Mouse (Mus musculus) urinary bladder, postnatal 25 days (tissue): ENCODE measurements around the gene Ankrd35.
A peak's percentile ranks its signal among the peaks of the same experiment; 100 is the strongest.
"Not testable (repeated sequence)": the region's sequence is repeated elsewhere in the genome, so short reads cannot be mapped to it uniquely, and the experiment has no call there.

Experiments used
- DNase-seq: peaks from one replicate; pipeline ENCODE4 v3.0.0; 2022; ENCODE audit warnings: low spot score

The Ankrd35 gene

DNA sequence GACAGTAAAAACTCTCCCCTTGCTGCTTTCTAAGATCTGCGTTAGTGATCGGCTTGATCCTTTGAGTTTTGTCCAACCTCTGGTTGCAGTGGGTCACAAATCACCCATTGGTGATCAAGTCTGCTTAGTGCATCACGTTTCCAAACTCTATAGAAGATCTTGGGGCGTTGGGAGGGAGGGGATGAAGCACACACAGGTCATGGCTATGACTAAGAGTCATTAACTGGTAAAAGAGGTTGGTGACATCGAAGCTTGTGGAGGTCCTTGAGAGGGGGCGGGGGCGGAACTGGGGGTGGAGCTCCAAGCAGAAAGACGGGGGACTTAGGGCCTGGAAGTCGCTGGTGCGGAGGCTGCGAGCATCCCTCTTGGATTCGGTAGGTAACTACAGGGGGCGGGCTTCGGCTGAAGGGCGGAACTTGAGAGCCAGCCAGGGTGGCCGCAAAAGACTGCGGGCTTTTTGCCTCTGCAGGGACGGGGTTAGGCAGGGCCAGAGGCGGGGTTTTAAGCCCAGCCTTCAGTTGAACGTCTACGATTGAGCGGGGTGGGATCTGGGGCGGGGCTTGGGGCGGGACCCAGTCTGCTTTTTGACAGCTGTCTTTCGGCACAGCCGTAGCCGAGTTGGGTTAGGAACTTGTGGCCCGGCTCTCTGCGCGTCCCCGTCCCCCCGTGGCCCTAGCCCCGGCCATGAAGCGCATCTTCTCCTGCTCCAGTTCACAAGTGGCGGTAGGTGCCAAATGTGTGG lies at the start of gene Ankrd35:
Gene Ankrd35, plus strand, starts transcription at position 405 of the 742 bp plus-strand sequence.
- DNase-seq, result peak; percentile 68

DNA sequence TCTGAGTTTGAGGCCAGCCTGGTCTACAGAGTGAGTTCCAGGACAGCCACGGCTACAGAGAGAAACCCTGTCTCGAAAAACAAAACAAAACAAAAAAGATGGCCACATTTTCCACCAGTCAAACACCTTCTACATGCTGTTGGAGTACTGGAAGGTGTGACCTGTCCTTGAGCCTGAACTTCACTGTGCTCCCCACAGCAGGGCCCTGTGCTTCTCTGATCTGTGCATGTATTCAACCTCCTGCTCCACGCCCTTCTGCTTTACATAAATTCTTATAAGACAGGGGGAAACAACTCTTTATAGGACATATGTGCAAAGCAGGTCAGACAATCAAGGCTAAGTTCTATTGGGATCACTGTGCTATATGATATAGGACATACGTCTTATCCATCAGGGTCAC lies 46.7 kb upstream of the Ankrd35 start:
- DNase-seq, result no peak

GRCm38 (mm10) chr3:96629729-96630600 lies 40.0 kb upstream of the Ankrd35 start, which contains the start of gene Rbm8a:
Gene Rbm8a, plus strand, starts transcription at chr3:96629933.
- peak; percentile 93 for DNase-seq

GRCm38 (mm10) chr3:96632058-96632457 lies 37.9 kb upstream of the Ankrd35 start:
- DNase-seq, result no peak

DNA sequence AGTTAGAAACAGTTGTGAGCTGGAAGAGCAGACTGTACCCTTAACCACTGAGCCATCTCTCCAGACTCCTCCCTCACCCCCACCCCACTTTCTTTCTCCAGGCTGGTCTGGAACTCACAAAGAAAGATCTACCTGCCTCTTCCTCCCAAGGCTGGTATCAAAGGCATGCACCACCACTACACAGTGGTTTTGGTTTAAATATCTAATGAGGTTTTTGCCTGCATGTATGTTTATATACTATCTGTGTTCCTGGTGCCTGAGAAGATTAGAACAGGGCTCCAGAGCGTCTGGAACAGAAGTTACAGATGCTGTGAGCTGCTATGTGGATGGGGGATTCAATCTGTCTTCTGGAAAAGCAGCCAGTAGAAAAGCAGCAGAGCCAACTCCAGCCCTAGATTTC lies 35.9 kb upstream of the Ankrd35 start:
- no peak for DNase-seq

DNA sequence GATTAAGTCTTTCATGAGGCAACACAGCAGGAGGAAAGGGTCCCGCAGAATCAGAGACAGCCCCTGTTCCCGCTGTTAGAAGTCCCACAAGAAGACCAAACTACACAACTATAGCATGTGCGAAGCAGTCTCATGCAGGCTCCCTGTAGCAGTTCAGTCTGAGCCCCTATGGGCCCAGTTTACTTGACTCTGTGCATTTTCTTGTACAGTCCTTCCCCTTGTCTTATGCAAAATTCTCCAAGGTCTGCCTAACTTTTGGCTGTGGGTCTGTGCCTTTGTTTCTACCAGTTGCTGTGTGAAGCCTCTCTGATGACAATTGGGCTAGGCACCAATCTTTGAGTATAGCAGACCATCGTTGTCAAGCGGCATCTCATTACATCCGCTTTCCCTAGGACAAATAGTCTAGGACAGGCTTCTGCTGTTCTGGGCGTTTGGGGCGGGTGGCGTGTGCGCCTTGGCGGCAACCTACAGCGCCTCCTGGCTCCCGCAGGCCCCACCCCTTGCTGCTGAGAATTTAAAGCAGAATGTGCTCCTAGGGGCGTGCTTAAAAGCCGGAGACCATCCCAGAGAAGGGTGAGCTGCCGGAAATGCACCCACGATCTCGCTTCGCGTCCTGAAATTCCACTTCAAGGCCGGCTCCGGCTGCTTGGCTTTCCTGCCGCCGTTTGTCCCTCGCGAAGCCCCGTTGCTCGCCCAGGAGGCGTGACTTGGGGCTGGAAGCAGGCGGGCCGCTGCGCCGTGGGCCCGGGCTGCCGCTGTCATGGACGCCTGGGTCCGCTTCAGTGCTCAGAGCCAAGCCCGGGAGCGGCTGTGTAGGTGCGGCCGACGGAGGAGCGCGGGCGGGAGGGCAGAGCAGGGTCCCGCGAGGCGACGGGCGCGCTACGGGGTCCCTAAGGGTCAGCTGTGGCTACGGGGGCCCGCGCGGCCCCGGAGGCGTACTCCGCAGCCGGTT lies 34.7 kb upstream of the Ankrd35 start, which contains the start of the genes Pex11b and Gm42957:
Gene Pex11b, plus strand, starts transcription at position 449 of the 952 bp plus-strand sequence.
Gene Gm42957, plus strand, starts transcription at position 547 of the 952 bp plus-strand sequence.
- DNase-seq, result peak; percentile 83

GRCm38 (mm10) chr3:96635906-96636305 lies 34.0 kb upstream of the Ankrd35 start:
- no peak for DNase-seq

DNA sequence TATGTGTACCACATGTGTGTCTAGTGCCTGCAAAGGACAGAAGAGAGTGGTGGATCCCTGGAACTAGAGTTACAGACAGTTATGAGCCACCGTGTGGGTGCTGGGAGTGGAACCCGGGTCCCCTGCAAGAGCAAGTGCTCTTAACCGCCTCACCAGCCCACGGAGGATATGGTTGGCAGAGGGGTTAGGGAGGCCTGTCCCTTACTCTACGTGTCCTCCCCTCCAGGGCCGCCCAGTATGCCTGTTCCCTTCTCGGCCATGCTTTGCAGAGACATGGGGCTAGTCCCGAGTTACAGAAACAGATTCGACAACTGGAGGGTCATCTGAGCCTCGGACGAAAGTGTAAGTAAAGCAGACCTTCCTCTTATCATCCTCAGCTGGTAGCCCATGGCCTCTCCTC lies 33.5 kb upstream of the Ankrd35 start:
- no peak for DNase-seq

GRCm38 (mm10) chr3:96639219-96639618 lies 30.7 kb upstream of the Ankrd35 start:
- peak; percentile 54 for DNase-seq

DNA sequence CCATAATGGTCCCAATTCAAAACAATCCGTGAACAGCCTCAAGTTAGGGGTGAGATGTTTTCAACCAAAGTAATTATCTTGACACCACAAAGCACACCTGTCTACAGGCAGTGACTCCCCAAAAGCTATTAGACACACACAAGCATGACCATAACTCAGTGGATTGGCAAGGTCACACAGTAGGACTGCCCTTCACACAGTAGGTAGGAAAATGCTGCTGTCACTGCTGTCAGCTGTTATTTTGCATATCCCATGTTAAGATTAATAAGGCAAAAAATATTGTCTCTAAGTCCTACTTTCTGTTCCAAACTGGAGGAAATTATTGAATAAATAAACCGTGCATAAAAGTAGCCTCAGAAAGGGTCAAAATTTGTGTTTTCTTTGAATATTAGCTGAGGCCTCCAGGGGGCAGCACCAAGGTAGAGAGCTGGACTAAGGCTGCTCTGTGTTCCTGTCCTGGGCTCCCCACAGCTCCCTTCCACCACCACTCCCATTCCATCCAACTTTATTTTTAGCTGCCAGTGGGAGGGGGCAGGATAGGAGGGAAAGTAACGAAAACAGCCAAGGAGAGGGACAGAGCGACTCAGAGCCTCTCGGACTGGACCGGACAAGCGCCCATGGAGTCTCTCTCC lies 24.8 kb upstream of the Ankrd35 start, which contains the start of gene Itga10:
Gene Itga10, plus strand, starts transcription at position 567 of the 632 bp plus-strand sequence.
- DNase-seq, result peak; percentile 43

DNA sequence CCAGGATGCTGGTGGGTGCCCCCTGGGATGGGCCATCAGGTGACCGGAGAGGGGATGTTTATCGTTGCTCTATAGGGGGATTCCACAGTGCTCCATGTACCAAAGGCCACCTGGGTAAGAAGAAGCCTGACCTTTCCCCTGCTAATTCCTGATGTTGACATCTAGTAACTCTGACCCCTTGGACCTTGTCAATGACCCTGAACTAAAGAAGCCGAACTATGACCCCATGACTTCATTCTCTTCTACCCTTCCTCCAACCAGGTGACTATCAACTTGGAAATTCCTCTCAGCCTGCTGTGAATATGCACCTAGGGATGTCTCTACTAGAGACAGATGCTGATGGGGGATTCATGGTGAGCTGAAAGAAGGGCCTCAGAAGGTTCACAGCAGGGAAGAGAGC lies 22.6 kb upstream of the Ankrd35 start:
- no peak for DNase-seq

GRCm38 (mm10) chr3:96660901-96661300 lies 9.0 kb upstream of the Ankrd35 start:
- DNase-seq, result no peak

DNA sequence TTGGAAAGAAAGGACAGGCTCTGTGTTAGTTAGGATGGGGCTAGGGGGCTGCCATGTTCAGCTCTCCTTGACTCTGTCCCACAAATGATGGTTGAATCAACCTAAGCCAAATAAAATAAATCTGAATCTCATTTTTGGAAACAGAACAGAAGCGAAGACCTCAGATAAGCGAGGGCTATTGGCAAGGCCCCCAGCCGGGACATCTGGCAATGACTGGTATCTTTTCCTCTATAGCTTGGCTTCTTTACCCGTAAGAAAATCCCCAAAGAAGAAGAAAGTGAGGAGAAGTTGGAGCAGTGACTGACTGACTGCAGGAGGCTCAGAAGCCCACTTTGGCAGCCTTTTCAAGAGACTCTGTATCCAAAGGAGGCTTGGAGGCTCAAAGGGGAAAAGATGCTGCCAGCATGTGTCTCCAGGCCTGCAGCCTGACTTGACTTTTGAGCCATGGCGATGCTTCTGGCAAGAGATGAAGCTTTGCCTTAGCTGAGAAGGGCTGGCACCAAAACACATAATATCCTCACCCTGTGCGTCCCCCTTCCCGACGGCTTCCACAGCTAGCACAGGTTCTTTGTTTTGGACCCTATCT lies 7.1 kb upstream of the Ankrd35 start:
- DNase-seq, result no peak

- DNase-seq, result peak; percentile 79
Observed at GRCm38 (mm10) chr3:96663432-96664239, 6.3 kb upstream of the Ankrd35 start.

- DNase-seq, result not testable (repeated sequence)
Observed at GRCm38 (mm10) chr3:96665732-96666363, 4.1 kb upstream of the Ankrd35 start.

GRCm38 (mm10) chr3:96666916-96667315 lies 3.0 kb upstream of the Ankrd35 start:
- DNase-seq, result no peak

GRCm38 (mm10) chr3:96667316-96667715 lies 2.6 kb upstream of the Ankrd35 start:
- no peak for DNase-seq

GRCm38 (mm10) chr3:96668424-96669067 lies 1.4 kb upstream of the Ankrd35 start:
- no peak for DNase-seq

- DNase-seq, result no peak
Observed at GRCm38 (mm10) chr3:96671519-96671918, 1.6 kb downstream of the Ankrd35 start.
